Mouse (Mus musculus): ENCODE measurements around the gene C2cd2. TPM values are rescaled to one million over a fixed set of nuclear protein-coding genes. Genes with fewer than 3 reads are reported as not detected.
A peak's percentile ranks its signal among the peaks of the same experiment; 100 is the strongest.

Gene C2cd2
- total RNA-seq, 2 experiments from 2014 or later: 194 to 223 TPM

DNA sequence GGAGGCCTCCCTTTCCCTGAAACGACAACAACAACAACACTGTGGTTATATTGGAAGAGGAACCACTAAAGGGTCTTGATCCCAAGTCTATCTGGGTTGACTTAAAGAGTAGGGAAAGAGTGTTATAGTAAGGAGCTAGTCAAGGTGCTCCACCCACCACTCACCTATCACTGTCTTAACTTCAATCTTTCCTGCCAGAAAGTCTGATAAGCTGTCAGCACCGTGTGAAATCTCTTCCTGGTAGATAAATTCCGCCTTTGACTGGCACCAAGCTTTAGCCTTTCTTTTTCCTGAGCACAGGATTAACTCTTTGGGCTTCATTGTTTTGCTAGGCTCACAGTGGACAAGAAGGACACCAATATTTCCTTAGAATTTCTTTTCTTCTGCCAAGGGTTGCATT lies 58.4 kb downstream of the C2cd2 start:
- intact Hi-C loops (cut with DNase I): no loop called here
- no peak for DNase-seq

DNA sequence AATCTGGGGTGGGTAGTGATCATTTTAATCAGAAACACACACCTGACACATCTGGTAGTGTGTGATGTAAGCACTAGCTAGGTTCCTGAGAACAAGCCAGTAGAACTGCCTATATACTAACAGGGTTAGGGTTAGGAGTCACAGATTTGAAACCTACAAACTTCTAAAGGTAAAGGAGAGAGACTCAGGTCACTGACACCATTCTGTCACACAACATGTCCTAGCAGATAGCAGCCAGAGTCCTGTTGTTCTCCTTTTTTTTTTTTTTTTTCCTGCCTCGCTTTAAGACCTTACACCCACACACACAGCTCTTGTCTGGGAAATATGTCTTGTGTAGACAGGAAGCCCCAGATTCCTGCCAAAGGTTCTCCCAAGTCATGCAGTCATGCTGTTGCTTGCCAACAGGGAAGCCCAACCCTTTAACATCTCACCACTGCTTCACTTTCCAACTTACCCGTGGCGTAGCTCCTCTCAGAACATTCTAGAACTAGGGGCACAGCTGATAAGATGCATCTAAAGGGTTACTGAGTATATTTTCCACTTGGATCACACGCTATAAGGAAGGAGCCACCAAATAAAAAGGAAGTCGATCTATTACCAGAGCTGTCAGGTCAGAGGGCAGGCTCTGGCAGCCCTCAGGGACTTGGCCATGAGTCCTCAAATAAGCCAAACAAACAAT lies 64.9 kb downstream of the C2cd2 start:
- intact Hi-C loops (cut with DNase I): no loop called here
- DNase-seq: peak; percentile 38 to 53

GRCm38 (mm10) chr16:97887762-97888161 lies 74.6 kb downstream of the C2cd2 start:
- intact Hi-C loops (cut with DNase I): no loop called here
- no peak for DNase-seq

DNA sequence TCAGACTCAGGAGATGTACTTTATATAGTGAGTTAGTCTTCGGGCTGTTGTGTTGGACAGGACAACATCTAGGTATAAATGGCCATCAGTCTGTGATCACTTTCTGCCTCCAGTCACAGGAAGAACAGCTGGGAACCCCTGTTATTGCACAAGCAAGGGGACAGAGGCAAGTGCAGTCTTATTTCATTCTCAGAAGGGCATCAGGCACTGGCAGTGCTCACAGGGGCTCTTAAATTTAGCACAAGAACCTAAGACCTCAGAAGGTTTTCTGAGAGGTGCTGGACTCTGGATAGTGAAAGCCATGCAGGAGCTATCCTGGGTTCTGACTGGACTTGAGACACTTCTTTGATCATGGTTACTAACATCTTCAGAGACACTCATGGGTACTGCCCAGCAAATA lies 78.7 kb downstream of the C2cd2 start:
- intact Hi-C loops (cut with DNase I): no loop called here
- no peak for DNase-seq

DNA sequence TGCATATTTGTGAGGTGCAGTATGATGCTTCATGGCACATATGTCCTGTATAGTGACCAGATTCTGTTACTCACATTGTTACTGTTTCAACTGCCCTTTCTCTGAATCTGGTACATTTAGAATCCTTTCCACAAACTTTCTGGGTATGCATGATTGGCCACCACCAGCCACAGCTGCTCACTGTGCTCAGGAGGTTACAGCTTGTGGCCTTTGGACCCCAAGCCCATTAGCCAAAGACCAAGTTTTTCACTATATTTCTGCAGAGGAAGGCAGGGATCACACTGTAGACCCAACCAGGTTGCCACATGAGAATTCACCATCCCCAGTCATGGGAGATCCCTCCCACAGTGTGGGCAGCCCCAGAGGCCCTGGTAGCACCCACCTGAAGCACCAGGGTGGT lies 79.5 kb downstream of the C2cd2 start:
- intact Hi-C loops (cut with DNase I): no loop called here

DNA sequence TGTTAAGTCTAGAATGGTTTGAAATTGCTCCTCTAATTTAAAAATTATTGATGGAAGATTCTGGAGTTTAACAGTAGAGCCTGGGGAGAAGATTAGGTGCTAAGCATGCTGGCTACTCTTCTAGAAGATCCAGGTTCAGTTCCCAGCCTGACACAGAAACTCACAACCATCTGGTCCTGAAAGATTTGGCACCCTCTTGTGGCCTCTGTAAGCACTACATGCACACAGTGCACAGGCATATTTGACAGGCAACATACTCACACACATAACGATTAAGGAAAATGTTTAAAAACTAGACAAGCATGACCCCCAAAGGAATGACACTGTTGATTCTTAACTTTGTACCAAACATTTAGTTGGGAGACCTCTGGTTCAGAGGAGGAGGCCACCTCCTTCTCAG lies 83.3 kb downstream of the C2cd2 start:
- intact Hi-C loops (cut with DNase I): no loop called here
- peak in 1 of 2 experiments; percentile 35 for DNase-seq

More for the DNA sequence above, 79.5 kb downstream of the C2cd2 start:
- DNase-seq: no peak

DNA sequence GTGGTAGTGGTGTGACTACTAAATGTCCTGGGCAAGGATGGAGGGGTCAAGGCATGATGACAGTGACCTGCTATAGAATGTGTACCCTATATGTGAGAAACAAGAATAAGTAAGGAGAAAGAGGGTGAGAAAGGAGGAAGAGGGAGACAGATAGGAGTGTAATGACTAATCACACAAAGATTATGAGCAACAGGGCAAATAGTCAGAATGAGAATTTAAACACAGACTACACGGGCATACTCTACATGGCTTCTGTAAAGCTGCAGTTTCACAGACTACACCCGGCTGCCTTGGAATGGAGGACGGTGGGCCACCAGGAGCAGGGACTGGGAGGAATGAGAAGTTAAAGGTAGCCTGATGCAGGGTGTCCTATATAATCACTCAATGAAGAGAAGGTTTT lies 84.9 kb downstream of the C2cd2 start:
- intact Hi-C loops (cut with DNase I): no loop called here
- no peak for DNase-seq

DNA sequence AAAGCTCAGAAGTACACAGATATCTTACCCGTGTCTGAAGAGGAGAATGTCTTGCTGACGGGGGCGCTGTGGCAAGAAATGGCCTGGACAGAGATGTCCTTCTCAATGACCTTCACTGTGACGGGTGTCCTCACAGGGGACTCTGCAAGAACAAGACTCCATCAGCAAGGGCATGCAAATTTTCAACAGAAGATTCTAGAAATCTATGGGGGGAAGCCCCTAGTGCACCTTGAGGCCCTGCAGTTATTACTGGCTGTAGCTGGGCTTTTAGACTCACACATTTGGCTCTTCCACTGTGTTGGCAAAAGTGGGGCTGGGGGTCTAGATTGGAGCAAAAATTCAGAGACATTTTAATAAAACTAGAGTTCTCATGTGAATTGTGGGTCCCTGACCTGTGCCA lies 87.3 kb downstream of the C2cd2 start:
- intact Hi-C loops (cut with DNase I): no loop called here
- DNase-seq: no peak

DNA sequence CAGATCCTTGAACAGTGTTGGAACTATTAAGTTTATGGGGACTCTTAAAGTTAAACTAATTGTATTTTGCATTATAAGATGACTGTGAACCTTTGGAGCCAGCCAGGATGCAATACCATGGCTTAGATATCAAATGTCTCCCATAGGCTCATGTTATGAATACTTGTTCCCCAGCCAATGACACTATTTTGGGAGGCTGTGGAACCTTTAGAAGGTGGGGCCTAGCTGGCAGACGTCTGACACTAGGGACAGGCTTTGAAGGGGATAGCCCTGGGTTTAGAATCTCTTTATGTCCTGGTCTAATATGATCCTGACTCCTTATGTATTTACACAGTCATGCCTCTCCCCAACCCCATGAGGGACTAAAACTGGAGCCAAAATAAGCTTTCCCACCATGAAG lies 88.0 kb downstream of the C2cd2 start:
- intact Hi-C loops (cut with DNase I): no loop called here
- DNase-seq: no peak

GRCm38 (mm10) chr16:97872657-97873056 lies 89.7 kb downstream of the C2cd2 start:
- no peak for DNase-seq
- intact Hi-C loops (cut with DNase I): no loop called here

- intact Hi-C loops (cut with DNase I): no loop called here
- no peak for DNase-seq
Observed at GRCm38 (mm10) chr16:97869193-97870102, 93.0 kb downstream of the C2cd2 start.

- DNase-seq: no peak
- intact Hi-C loops (cut with DNase I): no loop called here
Observed at GRCm38 (mm10) chr16:97863932-97864467, 98.4 kb downstream of the C2cd2 start.

DNA sequence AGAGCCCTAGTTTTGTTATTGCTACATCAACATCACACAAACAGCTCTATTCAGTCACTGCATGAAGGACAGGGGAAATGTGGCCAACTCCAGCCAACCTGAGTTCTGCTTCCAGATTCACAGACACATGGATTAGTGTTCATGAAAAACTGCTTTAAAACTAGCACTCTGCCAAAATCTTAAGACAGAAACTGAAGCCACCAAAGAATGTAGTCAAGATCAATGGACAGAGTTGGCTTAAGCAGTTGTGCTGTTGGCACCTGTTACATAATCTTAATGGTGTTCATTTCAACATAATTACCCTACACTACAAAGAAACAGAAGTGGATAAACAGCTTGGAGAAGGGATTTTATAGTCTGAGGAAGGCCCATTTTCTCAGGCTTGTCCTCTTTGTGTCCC lies 106.3 kb downstream of the C2cd2 start:
- DNase-seq: no peak
- intact Hi-C loops (cut with DNase I): no loop called here

DNA sequence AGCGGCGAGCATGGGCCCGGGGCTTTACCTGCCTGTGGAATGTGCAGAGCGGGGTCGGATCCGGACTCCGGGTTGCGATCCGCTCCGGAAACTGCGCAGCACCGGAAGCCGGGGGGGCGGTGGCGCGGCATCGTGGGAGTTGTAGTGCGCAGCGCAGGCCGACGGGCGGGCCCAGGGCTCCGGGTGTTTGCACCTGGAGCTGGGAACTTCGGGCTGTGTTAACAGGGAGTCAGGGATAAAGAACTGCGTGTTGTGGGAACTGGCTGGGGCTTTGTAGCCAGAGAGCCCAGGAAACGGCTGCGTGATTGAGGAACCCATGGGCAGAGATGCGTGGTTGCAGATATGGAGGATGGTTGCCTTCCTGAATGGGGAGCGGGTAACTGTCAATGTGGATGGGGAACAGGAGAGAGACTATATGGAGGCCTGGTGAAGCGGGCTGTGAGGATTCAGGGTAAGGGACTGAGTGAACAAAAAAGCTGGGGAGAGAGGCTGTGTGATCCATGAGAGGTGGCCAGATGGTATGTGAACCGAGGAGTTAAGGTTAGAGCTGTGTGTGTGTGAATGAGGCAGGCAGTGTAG lies 110.6 kb downstream of the C2cd2 start, which contains the start of gene Prdm15:
Gene Prdm15, minus strand, starts transcription at position 110 of the 579 bp plus-strand sequence.
- peak; percentile 84 to 85 for DNase-seq
- intact Hi-C loops (cut with DNase I): loop anchor here (5.0 kb wide), 1 partner anchor 70 kb away; no protein-coding TSS in a partner anchor

GRCm38 (mm10) chr16:97851061-97851740 lies 111.2 kb downstream of the C2cd2 start:
- intact Hi-C loops (cut with DNase I): loop anchor here (5.0 kb wide), 1 partner anchor 71 kb away; no protein-coding TSS in a partner anchor
- peak; percentile 83 to 90 for DNase-seq

DNA sequence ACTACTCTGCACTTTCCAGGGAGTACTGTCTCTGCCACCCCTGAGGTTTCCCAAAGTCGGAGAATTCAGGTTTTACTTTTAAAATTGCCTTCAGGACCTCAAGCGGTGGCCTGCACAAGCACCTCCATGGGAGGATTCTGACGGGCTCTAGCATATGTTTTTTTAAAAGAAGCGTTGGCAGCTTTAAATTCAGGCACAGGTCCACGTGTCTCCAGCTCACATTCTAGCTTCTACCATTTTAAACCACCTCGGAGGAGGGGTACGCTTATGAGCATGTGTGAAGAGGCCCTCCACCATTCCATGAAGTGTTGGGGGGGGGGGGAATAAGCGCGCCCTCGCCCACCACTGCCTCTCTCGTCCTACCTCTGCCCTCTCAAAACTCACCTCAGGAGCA lies 111.7 kb downstream of the C2cd2 start:
- intact Hi-C loops (cut with DNase I): loop anchor here (5.0 kb wide), 1 partner anchor 72 kb away; no protein-coding TSS in a partner anchor
- no peak for DNase-seq

GRCm38 (mm10) chr16:97848832-97849231 lies 113.6 kb downstream of the C2cd2 start:
- intact Hi-C loops (cut with DNase I): loop anchor here (5.0 kb wide), 1 partner anchor 42 kb away; no protein-coding TSS in a partner anchor
- no peak for DNase-seq

GRCm38 (mm10) chr16:97844967-97845937 lies 117.1 kb downstream of the C2cd2 start:
- intact Hi-C loops (cut with DNase I): loop anchor here (5.0 kb wide), 1 partner anchor 38 kb away; no protein-coding TSS in a partner anchor
- DNase-seq: no peak

DNA sequence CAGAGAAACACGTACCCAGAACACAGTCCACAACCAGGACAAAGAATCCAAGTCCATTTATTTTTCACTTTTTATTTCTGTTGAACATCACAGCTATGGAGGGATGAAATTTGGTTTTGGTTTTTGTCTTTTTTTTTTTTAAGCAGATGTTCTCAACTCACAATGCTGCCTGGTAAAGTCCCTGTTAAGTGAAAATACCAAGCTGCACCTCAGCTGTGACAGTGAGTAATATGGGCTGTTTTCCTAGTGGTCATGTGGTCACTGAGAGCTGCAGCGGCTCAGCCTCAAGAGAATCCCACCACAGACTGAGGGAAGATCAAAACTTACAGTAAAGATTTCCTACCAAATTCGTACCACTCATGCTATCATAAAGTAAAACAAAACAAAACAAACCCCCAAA lies 130.2 kb downstream of the C2cd2 start:
- DNase-seq: no peak
- intact Hi-C loops (cut with DNase I): no loop called here
